Mouse (Mus musculus): Measurements from ENCODE around the gene Pdss2. TPM values are rescaled to one million over a fixed set of nuclear protein-coding genes. Genes with fewer than 3 reads are reported as not detected.
A peak's percentile ranks its signal among the peaks of the same experiment; 100 is the strongest.
"Not testable (repeated sequence)": the region's sequence is repeated elsewhere in the genome, so short reads cannot be mapped to it uniquely, and the experiment has no call there.

The Pdss2 gene
- polyA plus RNA-seq, 1 experiment from 2014 or later = 11.5 TPM

DNA sequence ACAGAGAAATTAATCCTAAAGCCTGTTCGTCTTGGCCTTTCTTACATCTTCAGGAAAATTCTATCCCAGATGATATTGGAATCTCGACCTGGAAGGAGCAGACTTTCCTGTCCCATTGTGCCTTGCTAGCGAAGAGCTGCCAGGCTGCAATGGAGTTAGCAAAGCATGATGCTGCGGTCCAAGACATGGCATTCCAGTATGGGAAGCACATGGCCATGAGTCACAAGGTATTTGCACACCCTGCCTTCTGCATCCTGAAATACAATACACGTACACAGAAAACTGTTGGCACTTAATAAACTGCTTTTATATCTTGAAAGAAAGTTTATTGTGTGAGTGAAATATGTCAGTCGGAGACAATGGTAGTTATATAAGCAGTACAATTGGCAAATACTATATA, 172.5 kb downstream of the Pdss2 start:
- TF ChIP-seq CTCF (IDR thresholded peaks at IDR 0.05; ENCODE audit: low read depth) = no peak
- Histone ChIP-seq H3K4me2 (no peak overlapping the region), H3K4me1 (ENCODE audit: insufficient read depth) (no peaks in the 10 kb centered on the region), H3K27ac (ENCODE audit: low read depth) (no peak overlapping the region), H3K27me3 (ENCODE audit: insufficient read depth, low read length) (no peaks in the 10 kb centered on the region), H3K9me3 (ENCODE audit: low read depth, low read length) (no peaks in the 10 kb centered on the region), H3K4me3 (ENCODE audit: low read depth, low read length) (no peak overlapping the region), H3K9ac (no peak overlapping the region), H3K36me3 (ENCODE audit: insufficient read depth) (0 out of 2 replicates have a peak, but pooled peaks cover 2% of the 10 kb centered on the region)
- DNase-seq (no peak), ATAC-seq (ENCODE audit: insufficient read depth) (no peak)
- WGBS = 86% methylated on average over 6 of the region's 6 CpGs

DNA sequence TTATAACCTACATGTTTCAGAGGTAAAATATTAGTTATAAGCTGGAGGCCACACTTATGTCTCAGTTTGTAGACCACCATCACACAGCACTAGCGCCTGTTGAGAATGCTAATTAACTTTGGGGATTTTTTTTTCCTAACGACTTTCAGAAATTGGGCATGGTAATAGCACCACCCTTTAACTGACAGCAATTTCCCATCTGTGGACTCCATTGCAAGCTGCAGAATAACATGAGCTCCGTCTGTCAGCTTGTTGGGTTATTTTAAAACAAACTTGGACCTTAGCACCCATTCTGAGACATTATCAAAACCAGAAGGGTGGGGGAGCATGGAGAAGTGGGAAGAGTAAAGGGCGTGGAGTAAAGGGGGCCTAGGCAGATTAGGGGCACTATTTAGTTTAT, 174.5 kb downstream of the Pdss2 start:
- no peak for ATAC-seq (ENCODE audit: insufficient read depth)
- 86% methylated on average over 4 of the region's 4 CpGs for WGBS

DNA sequence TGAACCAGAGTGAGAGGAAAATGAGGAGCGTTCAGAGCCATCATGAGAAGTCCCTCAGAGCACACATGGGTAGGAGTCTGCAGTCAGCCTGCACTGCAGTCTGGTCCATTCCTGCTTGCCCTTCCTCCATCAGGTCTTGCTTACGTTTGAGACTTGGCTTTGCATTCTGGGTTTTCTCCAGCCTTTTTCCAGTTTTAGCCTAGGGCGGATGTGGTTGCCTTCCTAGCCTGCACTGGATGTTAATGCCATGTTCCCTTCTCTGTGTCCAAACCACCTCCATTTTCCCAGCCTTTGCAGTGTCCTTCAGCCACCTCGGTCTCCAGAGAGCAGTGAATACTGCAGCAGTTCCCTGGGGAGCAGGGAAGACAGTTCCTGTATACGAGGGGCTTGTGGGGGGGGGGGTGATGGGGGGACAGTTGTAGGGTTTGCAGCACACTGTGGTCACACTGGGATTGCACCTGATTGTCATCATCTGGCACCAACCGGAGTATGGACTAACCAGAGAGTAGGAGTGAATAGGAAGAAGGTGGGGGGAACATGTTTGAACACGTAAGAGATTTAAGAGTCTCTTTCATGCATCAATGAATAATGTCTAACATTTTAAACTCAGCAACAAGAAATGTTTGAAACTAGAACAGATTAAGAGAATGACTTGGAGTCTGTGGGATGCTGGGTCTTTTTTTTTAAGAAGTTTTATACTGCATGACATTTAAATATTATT, 178.5 kb downstream of the Pdss2 start:
- H3K4me3 ChIP-seq (ENCODE audit: low read depth, low read length) = no peak overlapping the region
- DNase-seq = no peak
- ATAC-seq (ENCODE audit: insufficient read depth) = no peak
- H3K9ac ChIP-seq = no peak overlapping the region
- no peak overlapping the region for H3K4me2 ChIP-seq
- no peak overlapping the region for H3K27ac ChIP-seq (ENCODE audit: low read depth)
- TF ChIP-seq CTCF (IDR thresholded peaks at IDR 0.05; ENCODE audit: low read depth) = no peak
- H3K9me3 ChIP-seq (ENCODE audit: low read depth, low read length) = no peaks in the 10 kb centered on the region
- 76% methylated on average over 7 of the region's 7 CpGs for WGBS
- H3K4me1 ChIP-seq (ENCODE audit: insufficient read depth) = no peaks in the 10 kb centered on the region
- no peaks in the 10 kb centered on the region for H3K27me3 ChIP-seq (ENCODE audit: insufficient read depth, low read length)
- peaks cover 2% of the 10 kb centered on the region; the same call in 1 of the 2 replicates for H3K36me3 ChIP-seq (ENCODE audit: insufficient read depth)

More for the DNA sequence above, 174.5 kb downstream of the Pdss2 start:
- Histone ChIP-seq H3K9me3 (ENCODE audit: low read depth, low read length) (no peaks in the 10 kb centered on the region), H3K4me1 (ENCODE audit: insufficient read depth) (no peaks in the 10 kb centered on the region), H3K4me3 (ENCODE audit: low read depth, low read length) (no peak overlapping the region), H3K9ac (no peak overlapping the region), H3K27ac (ENCODE audit: low read depth) (no peak overlapping the region), H3K27me3 (ENCODE audit: insufficient read depth, low read length) (no peaks in the 10 kb centered on the region), H3K36me3 (ENCODE audit: insufficient read depth) (0 out of 2 replicates have a peak, but pooled peaks cover 2% of the 10 kb centered on the region), H3K4me2 (no peak overlapping the region)
- DNase-seq = no peak
- no peak for TF ChIP-seq CTCF (IDR thresholded peaks at IDR 0.05; ENCODE audit: low read depth)

DNA sequence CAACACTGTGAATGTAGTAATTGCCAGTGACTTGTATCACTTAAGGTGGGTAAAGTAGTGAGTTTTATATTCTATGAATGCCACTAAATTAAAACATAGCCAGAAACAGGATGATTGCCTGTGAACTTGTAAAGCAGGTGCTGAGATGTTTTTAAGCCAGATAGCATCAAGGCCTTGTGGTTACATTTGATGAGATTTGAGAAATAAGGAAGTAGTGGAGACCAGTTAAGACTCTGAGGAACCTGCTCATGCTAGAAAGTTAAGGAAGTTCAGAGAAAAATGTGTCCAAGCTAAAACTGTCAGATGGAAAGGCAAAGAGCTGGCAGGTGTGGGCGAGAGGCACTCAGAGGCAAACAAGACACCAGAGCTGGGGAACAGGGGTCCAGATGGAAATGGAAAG, 184.8 kb downstream of the Pdss2 start:
- Histone ChIP-seq H3K4me1 (ENCODE audit: insufficient read depth) (no peaks in the 10 kb centered on the region; the same call in 1 of the 2 replicates), H3K9ac (no peak overlapping the region), H3K4me2 (no peak overlapping the region), H3K27ac (ENCODE audit: low read depth) (no peak overlapping the region), H3K36me3 (ENCODE audit: insufficient read depth) (no peaks in the 10 kb centered on the region; the same call in 1 of the 2 replicates), H3K4me3 (ENCODE audit: low read depth, low read length) (no peak overlapping the region), H3K27me3 (ENCODE audit: insufficient read depth, low read length) (no peaks in the 10 kb centered on the region), H3K9me3 (ENCODE audit: low read depth, low read length) (no peaks in the 10 kb centered on the region)
- 81% methylated on average over 1 of the region's 1 CpGs for WGBS
- no peak for ATAC-seq (ENCODE audit: insufficient read depth)
- no peak for TF ChIP-seq CTCF (IDR thresholded peaks at IDR 0.05; ENCODE audit: low read depth)
- no peak for DNase-seq

DNA sequence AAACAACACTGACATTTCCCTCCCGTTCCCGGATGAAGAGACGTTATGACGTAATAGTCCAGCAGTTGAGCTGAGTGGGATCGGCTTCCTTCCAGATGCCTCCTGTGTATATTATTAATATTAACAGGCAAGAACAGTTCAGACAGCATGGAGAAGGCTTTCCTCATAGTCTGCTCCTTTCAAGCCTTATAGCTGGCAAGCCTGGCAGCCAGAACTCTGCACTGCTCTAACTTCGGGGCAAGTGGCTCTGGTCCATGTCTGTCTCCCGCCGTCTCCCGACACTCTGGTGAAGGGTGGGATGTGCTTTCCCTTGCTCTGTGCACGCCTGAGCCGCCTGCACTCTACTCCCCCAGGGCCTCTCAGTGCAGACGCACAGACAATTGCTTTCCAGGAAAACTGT, 185.6 kb downstream of the Pdss2 start:
- H3K27ac ChIP-seq (ENCODE audit: low read depth) = no peak overlapping the region
- 43% methylated on average over 12 of the region's 12 CpGs for WGBS
- no peak overlapping the region for H3K9ac ChIP-seq
- peak overlapping the region; percentile 21; the same call in 1 of the 2 replicates for H3K4me2 ChIP-seq
- no peaks in the 10 kb centered on the region; the same call in 1 of the 2 replicates for H3K4me1 ChIP-seq (ENCODE audit: insufficient read depth)
- H3K9me3 ChIP-seq (ENCODE audit: low read depth, low read length) = no peaks in the 10 kb centered on the region
- DNase-seq (peak; percentile 68), ATAC-seq (ENCODE audit: insufficient read depth) (peak; percentile 63; the same call in 1 of the 2 replicates)
- H3K4me3 ChIP-seq (ENCODE audit: low read depth, low read length) = no peak overlapping the region
- H3K27me3 ChIP-seq (ENCODE audit: insufficient read depth, low read length) = no peaks in the 10 kb centered on the region
- no peaks in the 10 kb centered on the region; the same call in 1 of the 2 replicates for H3K36me3 ChIP-seq (ENCODE audit: insufficient read depth)
- TF ChIP-seq CTCF (IDR thresholded peaks at IDR 0.05; ENCODE audit: low read depth) = no peak

DNA sequence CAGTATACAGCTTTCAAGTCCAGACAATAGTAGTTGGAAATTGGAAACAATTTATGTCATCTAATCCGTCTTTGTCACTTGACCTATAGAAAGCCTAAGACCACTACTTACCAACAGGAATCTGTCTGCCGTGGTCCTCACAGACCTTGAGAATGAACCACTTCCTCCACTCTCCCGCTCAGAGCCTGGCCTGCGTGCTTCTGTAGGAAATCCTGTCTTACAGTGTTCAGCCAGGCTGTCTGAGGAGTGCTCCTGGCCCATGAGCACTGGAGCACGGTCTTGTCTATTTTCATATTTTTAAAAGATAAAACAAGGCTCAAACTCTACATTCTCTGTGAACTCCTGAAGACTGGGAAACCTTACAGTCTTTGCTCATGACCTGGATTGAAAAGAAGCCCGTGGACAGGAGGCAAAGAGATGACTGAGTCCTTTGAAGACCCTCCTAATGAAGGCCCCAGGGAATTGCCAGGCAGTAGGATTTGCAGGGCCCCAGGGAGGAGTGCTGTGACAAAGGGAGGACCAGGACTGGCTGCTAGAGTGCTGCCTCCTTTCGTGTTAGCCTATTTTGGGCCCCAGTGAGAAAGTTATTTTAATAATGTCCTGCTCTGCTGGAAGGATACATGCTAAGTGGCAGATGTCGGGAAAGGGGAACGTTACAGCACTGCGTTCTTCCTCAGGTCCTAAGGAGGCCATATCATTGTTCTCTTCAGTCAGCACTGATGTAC, 188.4 kb downstream of the Pdss2 start:
- no peaks in the 10 kb centered on the region; the same call in 1 of the 2 replicates for H3K4me1 ChIP-seq (ENCODE audit: insufficient read depth)
- H3K4me2 ChIP-seq = no peak overlapping the region
- no peaks in the 10 kb centered on the region for H3K36me3 ChIP-seq (ENCODE audit: insufficient read depth)
- peak; percentile 19 for DNase-seq
- H3K9ac ChIP-seq = no peak overlapping the region
- no peaks in the 10 kb centered on the region for H3K27me3 ChIP-seq (ENCODE audit: insufficient read depth, low read length)
- WGBS = 77% methylated on average over 10 of the region's 10 CpGs
- H3K4me3 ChIP-seq (ENCODE audit: low read depth, low read length) = no peak overlapping the region
- H3K9me3 ChIP-seq (ENCODE audit: low read depth, low read length) = no peaks in the 10 kb centered on the region
- ATAC-seq (ENCODE audit: insufficient read depth) = no peak
- H3K27ac ChIP-seq (ENCODE audit: low read depth) = no peak overlapping the region
- TF ChIP-seq CTCF (IDR thresholded peaks at IDR 0.05; ENCODE audit: low read depth) = no peak

DNA sequence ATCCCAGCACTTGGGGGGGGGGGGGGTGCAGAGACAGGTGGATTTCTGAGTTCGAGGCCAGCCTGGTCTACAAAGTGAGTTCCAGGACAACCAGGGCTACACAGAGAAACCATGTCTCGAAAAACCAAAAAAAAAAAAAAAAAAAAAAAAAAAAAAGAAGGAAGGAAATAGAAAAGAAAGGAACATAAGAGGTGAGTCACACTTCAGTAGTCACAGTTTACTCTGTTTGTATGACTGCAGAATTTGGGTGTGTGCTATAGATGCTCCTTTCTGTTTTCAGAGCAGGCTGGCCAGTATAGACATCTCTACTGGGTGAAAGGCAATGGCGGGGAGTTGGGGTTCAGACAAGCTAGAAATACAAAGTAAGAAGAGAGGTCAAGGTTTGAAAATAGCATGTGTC, 189.9 kb downstream of the Pdss2 start:
- not testable (repeated sequence) for H3K27me3 ChIP-seq (ENCODE audit: insufficient read depth, low read length); H3K27ac ChIP-seq (ENCODE audit: low read depth); H3K9ac ChIP-seq; H3K36me3 ChIP-seq (ENCODE audit: insufficient read depth); H3K9me3 ChIP-seq (ENCODE audit: low read depth, low read length); ATAC-seq (ENCODE audit: insufficient read depth); H3K4me1 ChIP-seq (ENCODE audit: insufficient read depth); DNase-seq; H3K4me2 ChIP-seq; H3K4me3 ChIP-seq (ENCODE audit: low read depth, low read length)
- WGBS = 93% methylated on average over 3 of the region's 3 CpGs

All from lung, embryonic 14.5 days (tissue).